Mouse (Mus musculus) limb, embryonic 11.5 days (tissue): ENCODE measurements around the gene Ehd2. TPM values are rescaled to one million over a fixed set of nuclear protein-coding genes. Genes with fewer than 3 reads are reported as not detected.

Source experiments
- ATAC-seq: fragments of 200-750 bp; cut with Nextera tagmentation; 2 replicates; pipeline ENCODE4 v1.8.0; 2017; ENCODE audit warnings: low read depth; ENCODE audit not compliant: insufficient number of reproducible peaks, low FRiP score, low TSS enrichment
- DNase-seq: peaks from one replicate; pipeline ENCODE4 v3.0.0-alpha.2; 2015; ENCODE audit warnings: low spot score
- H3K27ac ChIP-seq: fragments of 300-500 bp; sonication (generic); replicated peaks from 2 replicates; pipeline ENCODE4 v1.5.1; 2014; ENCODE audit warnings: low read depth, mild to moderate bottlenecking, low read length
- H3K27me3 ChIP-seq: fragments of 300-500 bp; sonication (generic); 2 replicates; pipeline ENCODE4 v1.6.1; 2014; ENCODE audit warnings: mild to moderate bottlenecking, low read length, mixed read lengths; ENCODE audit not compliant: control insufficient read depth, insufficient read depth
- H3K36me3 ChIP-seq: fragments of 300-500 bp; sonication (generic); 2 replicates; pipeline ENCODE4 v1.6.1; 2014; ENCODE audit warnings: mild to moderate bottlenecking, low read length, moderate library complexity, mixed read lengths; ENCODE audit not compliant: control insufficient read depth, insufficient read depth
- H3K4me1 ChIP-seq: fragments of 300-500 bp; sonication (generic); 2 replicates; pipeline ENCODE4 v1.6.1; 2014; ENCODE audit warnings: low read length, mixed read lengths; ENCODE audit not compliant: control insufficient read depth, insufficient read depth
- H3K4me2 ChIP-seq: fragments of 300-500 bp; sonication (generic); 2 replicates; pipeline ENCODE4 v1.6.1; 2014; ENCODE audit warnings: low read depth, mild to moderate bottlenecking, moderate library complexity; ENCODE audit not compliant: severe bottlenecking
- H3K4me3 ChIP-seq: fragments of 300-500 bp; sonication (generic); 2 replicates; pipeline ENCODE4 v1.5.1; 2014; ENCODE audit warnings: low read depth, low read length
- H3K9ac ChIP-seq: fragments of 300-500 bp; sonication (generic); 2 replicates; pipeline ENCODE4 v1.6.1; 2014; ENCODE audit warnings: mild to moderate bottlenecking, low read length
- H3K9me3 ChIP-seq: fragments of 300-500 bp; sonication (generic); 2 replicates; pipeline ENCODE4 v1.6.1; 2016; ENCODE audit warnings: low read length; ENCODE audit not compliant: control insufficient read depth
- WGBS: fragments of 180-500 bp; shearing (Covaris S2); extraction: QIAGEN DNeasy Blood & Tissue Kit; methylation state at CpG from one replicate; pipeline ENCODE4 v1.1.7; 2014; 5-methylcytosine and 5-hydroxymethylcytosine counted together
- polyA plus RNA-seq: library from polyadenylated mRNA; unstranded; fragments of >200 nt; fragmentation: Nextera tagmentation; extraction: Ambion mirVana; gene quantifications from 2 replicates; pipeline ENCODE4 v1.2.1, GENCODE M21; 2014

Ehd2 gene
- polyA plus RNA-seq, 1 experiment from 2014 or later: 8.1 TPM

- no peak overlapping the region for H3K4me3 ChIP-seq
- 5% methylated on average over 23 of the region's 23 CpGs for WGBS
These were observed 18.9 kb downstream of the Ehd2 start for GRCm38 (mm10) chr7:15948381-15948941.

GRCm38 (mm10) chr7:15947653-15948260 lies 19.6 kb downstream of the Ehd2 start:
- 40% methylated on average over 4 of the region's 4 CpGs for WGBS
- peaks cover 7% of the 10 kb centered on the region for H3K36me3 ChIP-seq
- no peaks in the 10 kb centered on the region for H3K4me1 ChIP-seq
- no peaks in the 10 kb centered on the region; the same call in 1 of the 2 replicates for H3K27me3 ChIP-seq
- H3K9me3 ChIP-seq: no peaks in the 10 kb centered on the region
- DNase-seq (no peak), ATAC-seq (no peak)
- no peak overlapping the region for H3K4me3 ChIP-seq
- no peak overlapping the region for H3K27ac ChIP-seq
- H3K4me2 ChIP-seq: no peak overlapping the region
- no peak overlapping the region for H3K9ac ChIP-seq

More at GRCm38 (mm10) chr7:15948381-15948941, 18.9 kb downstream of the Ehd2 start:
- peak; percentile 83 for DNase-seq
- Histone ChIP-seq H3K36me3 (peaks cover 5% of the 10 kb centered on the region), H3K27me3 (no peaks in the 10 kb centered on the region; the same call in 1 of the 2 replicates), H3K4me2 (peak overlapping the region; percentile 34), H3K4me1 (no peaks in the 10 kb centered on the region), H3K9ac (peak overlapping the region; percentile 34; the same call in 1 of the 2 replicates), H3K27ac (no peak overlapping the region), H3K9me3 (0 out of 2 replicates have a peak, but pooled peaks cover under 1% of the 10 kb centered on the region)
- peak; percentile 52; the same call in 1 of the 2 replicates for ATAC-seq

GRCm38 (mm10) chr7:15945721-15946536 lies 21.4 kb downstream of the Ehd2 start, which contains the start of gene Nop53:
Gene Nop53, minus strand, starts transcription at chr7:15946074.
- ATAC-seq: peak; percentile 93
- WGBS: 2% methylated on average over 59 of the region's 59 CpGs
- H3K27me3 ChIP-seq: no peaks in the 10 kb centered on the region; the same call in 1 of the 2 replicates
- H3K27ac ChIP-seq: peak within 1 kb of the TSS; percentile 70; the same call in 1 of the 2 replicates
- peak within 1 kb of the TSS; percentile 73 for H3K4me3 ChIP-seq
- no peaks in the 10 kb centered on the region for H3K4me1 ChIP-seq
- H3K36me3 ChIP-seq: peaks cover 21% of the 10 kb centered on the region
- H3K4me2 ChIP-seq: peak within 1 kb of the TSS; percentile 86
- no peaks in the 10 kb centered on the region for H3K9me3 ChIP-seq
- H3K9ac ChIP-seq: peak within 1 kb of the TSS; percentile 79
- peak; percentile 94 for DNase-seq

GRCm38 (mm10) chr7:15945211-15945610 lies 22.2 kb downstream of the Ehd2 start:
- H3K9ac ChIP-seq: peak overlapping the region; percentile 79
- H3K36me3 ChIP-seq: peaks cover 24% of the 10 kb centered on the region
- WGBS: 9% methylated on average over 8 of the region's 8 CpGs
- H3K9me3 ChIP-seq: no peaks in the 10 kb centered on the region
- DNase-seq: no peak
- H3K4me1 ChIP-seq: no peaks in the 10 kb centered on the region
- H3K27ac ChIP-seq: no peak overlapping the region; the same call in 1 of the 2 replicates
- H3K27me3 ChIP-seq: no peaks in the 10 kb centered on the region; the same call in 1 of the 2 replicates
- ATAC-seq: no peak
- peak overlapping the region; percentile 86 for H3K4me2 ChIP-seq
- peak overlapping the region; percentile 73 for H3K4me3 ChIP-seq

- ATAC-seq: no peak
- no peak for DNase-seq
- Histone ChIP-seq H3K9ac (no peak overlapping the region), H3K9me3 (no peaks in the 10 kb centered on the region), H3K4me2 (no peak overlapping the region), H3K27me3 (no peaks in the 10 kb centered on the region; the same call in 1 of the 2 replicates), H3K36me3 (peaks cover 32% of the 10 kb centered on the region), H3K4me1 (no peaks in the 10 kb centered on the region), H3K27ac (no peak overlapping the region), H3K4me3 (no peak overlapping the region)
- 97% methylated on average over 1 of the region's 1 CpGs for WGBS
These were observed 23.1 kb downstream of the Ehd2 start for GRCm38 (mm10) chr7:15944311-15944710.

GRCm38 (mm10) chr7:15938621-15939020 lies 28.7 kb downstream of the Ehd2 start:
- H3K9ac ChIP-seq: no peak overlapping the region
- no peak for DNase-seq
- H3K36me3 ChIP-seq: peaks cover 46% of the 10 kb centered on the region
- no peak overlapping the region for H3K4me3 ChIP-seq
- no peaks in the 10 kb centered on the region for H3K27me3 ChIP-seq
- no peak overlapping the region for H3K27ac ChIP-seq
- no peak overlapping the region for H3K4me2 ChIP-seq
- H3K4me1 ChIP-seq: no peaks in the 10 kb centered on the region
- H3K9me3 ChIP-seq: no peaks in the 10 kb centered on the region
- WGBS: 95% methylated on average over 3 of the region's 3 CpGs
- no peak for ATAC-seq

GRCm38 (mm10) chr7:15937491-15937890 lies 29.9 kb downstream of the Ehd2 start:
- Histone ChIP-seq H3K36me3 (peaks cover 40% of the 10 kb centered on the region), H3K4me2 (no peak overlapping the region), H3K4me3 (no peak overlapping the region), H3K27ac (no peak overlapping the region), H3K9me3 (no peaks in the 10 kb centered on the region), H3K9ac (no peak overlapping the region), H3K27me3 (no peaks in the 10 kb centered on the region), H3K4me1 (no peaks in the 10 kb centered on the region)
- ATAC-seq (no peak), DNase-seq (no peak)
- WGBS: 84% methylated on average over 5 of the region's 5 CpGs
